Mouse (Mus musculus) brain, embryonic 14.5 days (tissue): ENCODE measurements around the gene Atp4b.

ENCODE experiments used
- CTCF ChIP-seq: fragments of 200-500 bp; IDR thresholded peaks from 2 replicates; pipeline ENCODE4 v1.5.1; 2012; ENCODE audit warnings: inconsistent platforms, mild to moderate bottlenecking, moderate library complexity, borderline replicate concordance; ENCODE audit not compliant: insufficient read depth, insufficient read length; ENCODE audit errors: extremely low read depth
- POLR2A ChIP-seq: fragments of 200-500 bp; IDR thresholded peaks from 2 replicates; pipeline ENCODE4 v1.6.1; 2012; ENCODE audit warnings: mild to moderate bottlenecking, inconsistent platforms, borderline replicate concordance; ENCODE audit not compliant: poor library complexity, insufficient read depth, insufficient read length, severe bottlenecking; ENCODE audit errors: extremely low read depth

DNA sequence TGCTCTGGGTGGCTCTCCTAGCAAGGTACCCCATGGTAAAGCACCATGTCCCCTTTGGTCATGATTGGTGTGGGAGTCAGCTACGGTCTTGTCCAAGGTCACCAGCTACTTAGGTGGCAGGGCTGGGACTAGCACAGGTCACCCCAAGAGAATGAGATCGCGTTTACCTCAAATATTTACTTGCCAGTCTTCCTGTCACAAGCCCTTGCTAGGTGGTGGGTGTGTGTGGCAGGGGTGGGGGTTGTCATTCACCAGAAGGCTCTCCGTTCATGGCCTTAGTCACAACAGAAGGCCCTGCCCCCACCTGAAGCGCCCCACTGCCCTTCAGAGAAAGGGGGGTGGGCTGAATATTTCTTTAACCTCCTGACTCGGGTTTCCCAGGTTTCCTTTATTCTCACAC lies 6.9 kb upstream of the Atp4b start:
- TF ChIP-seq POLR2A (no peak), CTCF (no peak)
